Mouse (Mus musculus) hindbrain, embryonic 14.5 days (tissue): ENCODE data around the gene Cd70. TPM values are rescaled to one million over a fixed set of nuclear protein-coding genes. Genes with fewer than 3 reads are reported as not detected.

ENCODE experiments used
- ATAC-seq: fragments of 200-750 bp; cut with Nextera tagmentation; 2 replicates; pipeline ENCODE4 v1.8.0; 2017; ENCODE audit warnings: moderate number of reproducible peaks, mild to moderate bottlenecking, moderate TSS enrichment, moderate library complexity; ENCODE audit not compliant: low FRiP score
- DNase-seq: peaks from one replicate; pipeline ENCODE4 v3.0.0-alpha.2; 2015; ENCODE audit warnings: low spot score
- H3K27ac ChIP-seq: fragments of 300-500 bp; sonication (generic); 2 replicates; pipeline ENCODE4 v1.5.1; 2014; ENCODE audit warnings: mild to moderate bottlenecking, moderate library complexity
- H3K27me3 ChIP-seq: fragments of 300-500 bp; sonication (generic); 2 replicates; pipeline ENCODE4 v1.6.1; 2014; ENCODE audit warnings: mild to moderate bottlenecking, low read length, mixed read lengths; ENCODE audit not compliant: control insufficient read depth, insufficient read depth
- H3K36me3 ChIP-seq: fragments of 300-500 bp; sonication (generic); replicated peaks from 2 replicates; pipeline ENCODE4 v1.6.1; 2014; ENCODE audit not compliant: control insufficient read depth, insufficient read depth
- H3K4me1 ChIP-seq: fragments of 300-500 bp; sonication (generic); replicated peaks from 2 replicates; pipeline ENCODE4 v1.6.1; 2014; ENCODE audit warnings: antibody characterized with exemption, low read length, mixed read lengths; ENCODE audit not compliant: control insufficient read depth, insufficient read depth
- H3K4me2 ChIP-seq: fragments of 300-500 bp; sonication (generic); replicated peaks from 2 replicates; pipeline ENCODE4 v1.6.1; 2014; ENCODE audit warnings: mild to moderate bottlenecking, moderate library complexity
- H3K4me3 ChIP-seq: fragments of 300-500 bp; sonication (generic); replicated peaks from 2 replicates; pipeline ENCODE4 v1.5.1; 2014; ENCODE audit warnings: mild to moderate bottlenecking, low read length
- H3K9ac ChIP-seq: fragments of 300-500 bp; sonication (generic); 2 replicates; pipeline ENCODE4 v1.6.1; 2014
- H3K9me3 ChIP-seq: fragments of 300-500 bp; sonication (generic); 2 replicates; pipeline ENCODE4 v1.6.1; 2016; ENCODE audit warnings: low read length; ENCODE audit not compliant: control insufficient read depth
- WGBS: fragments of 180-500 bp; shearing (Covaris S2); extraction: QIAGEN DNeasy Blood & Tissue Kit; methylation state at CpG from one replicate; pipeline ENCODE4 v1.1.7; 2014; 5-methylcytosine and 5-hydroxymethylcytosine counted together
- polyA plus RNA-seq: library from polyadenylated mRNA; unstranded; fragments of >200 nt; fragmentation: Nextera tagmentation; extraction: Ambion mirVana; gene quantifications from 2 replicates; pipeline ENCODE4 v1.2.1, GENCODE M21; 2014

Gene Cd70
- polyA plus RNA-seq, 1 experiment from 2014 or later, result 1.5 TPM

- H3K27ac ChIP-seq, result no peak overlapping the region
- WGBS, result 71% methylated on average over 4 of the region's 4 CpGs
- H3K9me3 ChIP-seq, result no peaks in the 10 kb centered on the region
- no peaks in the 10 kb centered on the region for H3K27me3 ChIP-seq
- H3K9ac ChIP-seq, result no peak overlapping the region
- no peak overlapping the region for H3K4me2 ChIP-seq
- DNase-seq, result no peak
- no peaks in the 10 kb centered on the region for H3K4me1 ChIP-seq
- ATAC-seq, result no peak
- no peak overlapping the region for H3K4me3 ChIP-seq
- no peaks in the 10 kb centered on the region for H3K36me3 ChIP-seq
Observed at GRCm38 (mm10) chr17:57173351-57173750, 23.8 kb upstream of the Cd70 start.

GRCm38 (mm10) chr17:57172378-57172777, 22.8 kb upstream of the Cd70 start:
- no peaks in the 10 kb centered on the region for H3K36me3 ChIP-seq
- no peaks in the 10 kb centered on the region for H3K4me1 ChIP-seq
- no peak for DNase-seq
- H3K4me2 ChIP-seq, result no peak overlapping the region
- H3K27ac ChIP-seq, result no peak overlapping the region
- no peak overlapping the region for H3K4me3 ChIP-seq
- H3K9me3 ChIP-seq, result no peaks in the 10 kb centered on the region
- H3K9ac ChIP-seq, result no peak overlapping the region
- 85% methylated on average over 5 of the region's 5 CpGs for WGBS
- H3K27me3 ChIP-seq, result no peaks in the 10 kb centered on the region
- no peak for ATAC-seq

- no peak overlapping the region for H3K9ac ChIP-seq
- no peaks in the 10 kb centered on the region for H3K9me3 ChIP-seq
- 54% methylated on average over 5 of the region's 5 CpGs for whole genome bisulfite sequencing
- H3K36me3 ChIP-seq, result no peaks in the 10 kb centered on the region
- H3K4me2 ChIP-seq, result no peak overlapping the region
- H3K4me3 ChIP-seq, result no peak overlapping the region
- no peaks in the 10 kb centered on the region for H3K27me3 ChIP-seq
- H3K4me1 ChIP-seq, result no peaks in the 10 kb centered on the region
- DNase-seq (no peak), ATAC-seq (no peak)
- no peak overlapping the region for H3K27ac ChIP-seq
Observed at GRCm38 (mm10) chr17:57170616-57171260, 21.2 kb upstream of the Cd70 start.

GRCm38 (mm10) chr17:57166800-57167791, 17.5 kb upstream of the Cd70 start:
- ATAC-seq (peak; percentile 86; the same call in 1 of the 2 replicates), DNase-seq (peak; percentile 90)
- H3K36me3 ChIP-seq, result no peaks in the 10 kb centered on the region
- no peak overlapping the region for H3K4me3 ChIP-seq
- no peaks in the 10 kb centered on the region for H3K4me1 ChIP-seq
- H3K4me2 ChIP-seq, result no peak overlapping the region
- 12% methylated on average over 10 of the region's 11 CpGs for WGBS
- H3K9me3 ChIP-seq, result no peaks in the 10 kb centered on the region
- no peak overlapping the region for H3K9ac ChIP-seq
- no peaks in the 10 kb centered on the region for H3K27me3 ChIP-seq
- no peak overlapping the region for H3K27ac ChIP-seq

- Histone ChIP-seq H3K4me2 (no peak overlapping the region), H3K9me3 (no peaks in the 10 kb centered on the region), H3K4me1 (no peaks in the 10 kb centered on the region), H3K27me3 (peaks cover 16% of the 10 kb centered on the region; the same call in 1 of the 2 replicates), H3K4me3 (no peak overlapping the region), H3K36me3 (no peaks in the 10 kb centered on the region), H3K9ac (no peak overlapping the region), H3K27ac (no peak overlapping the region)
- ATAC-seq (no peak), DNase-seq (no peak)
- WGBS, result 86% methylated on average over 4 of the region's 4 CpGs
Observed at GRCm38 (mm10) chr17:57153787-57154186, 4.2 kb upstream of the Cd70 start.

- Histone ChIP-seq H3K4me2 (no peak overlapping the region), H3K27ac (no peak overlapping the region), H3K36me3 (no peaks in the 10 kb centered on the region), H3K4me1 (no peaks in the 10 kb centered on the region), H3K27me3 (peaks cover 23% of the 10 kb centered on the region), H3K4me3 (no peak overlapping the region), H3K9ac (no peak overlapping the region), H3K9me3 (no peaks in the 10 kb centered on the region)
- no peak for ATAC-seq
- WGBS, result 68% methylated on average over 6 of the region's 6 CpGs
- DNase-seq, result no peak
Observed at GRCm38 (mm10) chr17:57153006-57153405, 3.4 kb upstream of the Cd70 start.

GRCm38 (mm10) chr17:57148343-57148742, 1.2 kb downstream of the Cd70 start:
- DNase-seq (no peak), ATAC-seq (no peak)
- H3K9me3 ChIP-seq, result no peaks in the 10 kb centered on the region
- H3K4me3 ChIP-seq, result no peak overlapping the region
- no peaks in the 10 kb centered on the region for H3K36me3 ChIP-seq
- H3K4me2 ChIP-seq, result no peak overlapping the region
- H3K4me1 ChIP-seq, result no peaks in the 10 kb centered on the region
- no peak overlapping the region for H3K27ac ChIP-seq
- H3K9ac ChIP-seq, result no peak overlapping the region
- H3K27me3 ChIP-seq, result peaks cover 30% of the 10 kb centered on the region
- WGBS, result 68% methylated on average over 4 of the region's 4 CpGs

DNA sequence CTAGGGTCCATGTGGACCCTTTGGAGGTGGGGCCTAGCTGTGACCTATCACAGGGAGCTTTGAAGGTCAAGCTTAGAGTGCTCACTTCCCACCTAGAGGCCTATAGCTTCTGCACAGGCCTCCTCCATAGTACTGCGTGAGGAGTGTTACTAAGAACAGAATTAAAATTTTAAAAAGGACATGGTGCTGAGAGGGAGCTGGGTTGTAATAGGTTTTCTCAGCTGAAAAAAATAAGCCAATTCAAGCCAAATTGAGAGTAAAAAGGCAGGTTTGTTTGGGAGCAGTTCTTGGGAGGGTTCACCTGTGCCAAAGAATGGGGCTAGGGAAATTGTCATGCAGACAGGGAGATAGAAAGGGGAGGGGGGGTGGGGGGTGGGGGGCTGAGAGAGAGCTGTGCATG, 4.5 kb downstream of the Cd70 start:
- WGBS, result 72% methylated on average over 1 of the region's 1 CpGs
- DNase-seq (no peak), ATAC-seq (no peak)
- Histone ChIP-seq H3K4me2 (no peak overlapping the region), H3K9ac (no peak overlapping the region), H3K4me3 (no peak overlapping the region), H3K36me3 (no peaks in the 10 kb centered on the region), H3K9me3 (no peaks in the 10 kb centered on the region), H3K27ac (no peak overlapping the region), H3K27me3 (peaks cover 24% of the 10 kb centered on the region), H3K4me1 (no peaks in the 10 kb centered on the region)

GRCm38 (mm10) chr17:57143704-57144103, 5.9 kb downstream of the Cd70 start:
- Histone ChIP-seq H3K4me3 (no peak overlapping the region), H3K36me3 (no peaks in the 10 kb centered on the region), H3K9ac (no peak overlapping the region), H3K4me1 (no peaks in the 10 kb centered on the region), H3K4me2 (no peak overlapping the region), H3K27me3 (peaks cover 14% of the 10 kb centered on the region), H3K9me3 (no peaks in the 10 kb centered on the region), H3K27ac (no peak overlapping the region)
- ATAC-seq (no peak), DNase-seq (no peak)
- WGBS, result 90% methylated on average over 3 of the region's 3 CpGs
